Mouse (Mus musculus) forelimb bud, embryonic 11.5 days (tissue): Measurements from ENCODE around the gene Ampd1.

ENCODE experiments used
- DNase-seq: peaks from one replicate; pipeline ENCODE4 v3.0.0-alpha.2; 2012; ENCODE audit warnings: low read depth, low spot score

Gene Ampd1

GRCm38 (mm10) chr3:103073771-103074170 lies at the start of gene Ampd1:
Gene Ampd1, plus strand, starts transcription at chr3:103074014.
- DNase-seq: no peak

- no peak for DNase-seq
Measured at GRCm38 (mm10) chr3:103026174-103026573, 47.6 kb upstream of the Ampd1 start.

- no peak for DNase-seq
Measured at GRCm38 (mm10) chr3:103040285-103040684, 33.5 kb upstream of the Ampd1 start.

- DNase-seq: no peak
Measured at GRCm38 (mm10) chr3:103040861-103041379, 32.9 kb upstream of the Ampd1 start.

- no peak for DNase-seq
Measured at GRCm38 (mm10) chr3:103056016-103056595, 17.7 kb upstream of the Ampd1 start.

GRCm38 (mm10) chr3:103057752-103058151 lies 16.1 kb upstream of the Ampd1 start:
- no peak for DNase-seq

- DNase-seq: peak; percentile 94
Measured at GRCm38 (mm10) chr3:103058207-103059157, 15.3 kb upstream of the Ampd1 start, which contains the start of gene Nras. Gene Nras, plus strand, starts transcription at chr3:103058285.

- no peak for DNase-seq
Measured at GRCm38 (mm10) chr3:103066927-103067326, 6.9 kb upstream of the Ampd1 start.

GRCm38 (mm10) chr3:103068971-103069370 lies 4.8 kb upstream of the Ampd1 start:
- DNase-seq: no peak

- DNase-seq: no peak
Measured at GRCm38 (mm10) chr3:103075871-103076270, 2.1 kb downstream of the Ampd1 start.

- no peak for DNase-seq
Measured at GRCm38 (mm10) chr3:103076476-103076875, 2.7 kb downstream of the Ampd1 start.

- DNase-seq: no peak
Measured at GRCm38 (mm10) chr3:103079301-103079700, 5.5 kb downstream of the Ampd1 start.

GRCm38 (mm10) chr3:103081051-103081450 lies 7.2 kb downstream of the Ampd1 start:
- no peak for DNase-seq

GRCm38 (mm10) chr3:103081861-103082453 lies 8.1 kb downstream of the Ampd1 start:
- DNase-seq: no peak

GRCm38 (mm10) chr3:103082761-103083160 lies 8.9 kb downstream of the Ampd1 start:
- DNase-seq: no peak

GRCm38 (mm10) chr3:103085986-103086385 lies 12.2 kb downstream of the Ampd1 start:
- no peak for DNase-seq

- no peak for DNase-seq
Measured at GRCm38 (mm10) chr3:103091753-103092152, 17.9 kb downstream of the Ampd1 start.

GRCm38 (mm10) chr3:103098662-103099061 lies 24.8 kb downstream of the Ampd1 start:
- no peak for DNase-seq

GRCm38 (mm10) chr3:103099667-103100066 lies 25.9 kb downstream of the Ampd1 start:
- DNase-seq: no peak

GRCm38 (mm10) chr3:103100735-103101134 lies 26.9 kb downstream of the Ampd1 start:
- no peak for DNase-seq

GRCm38 (mm10) chr3:103101194-103101593 lies 27.4 kb downstream of the Ampd1 start:
- DNase-seq: no peak

- no peak for DNase-seq
Measured at GRCm38 (mm10) chr3:103101909-103102308, 28.1 kb downstream of the Ampd1 start.
